Mouse (Mus musculus) cerebellum, adult 8-10 months (tissue): ENCODE data around the gene Igf2.
A peak's percentile ranks its signal among the peaks of the same experiment; 100 is the strongest.

Experiments
- DNase-seq: peaks from one replicate; pipeline ENCODE4 v3.0.0; 2022

Gene Igf2

GRCm38 (mm10) chr7:142666659-142667058 lies at the start of gene Igf2:
Igf2 (minus strand) TSS chr7:142666816.
- DNase-seq, result no peak

- peak; percentile 19 for DNase-seq
Measured at GRCm38 (mm10) chr7:142714783-142715498, 48.3 kb upstream of the Igf2 start.

GRCm38 (mm10) chr7:142706873-142707272 lies 40.3 kb upstream of the Igf2 start:
- DNase-seq, result no peak

- DNase-seq, result no peak
Measured at GRCm38 (mm10) chr7:142699334-142699860, 32.8 kb upstream of the Igf2 start.

GRCm38 (mm10) chr7:142678611-142679010 lies 12.0 kb upstream of the Igf2 start:
- DNase-seq, result no peak

GRCm38 (mm10) chr7:142675644-142676043 lies 9.0 kb upstream of the Igf2 start:
- peak; percentile 52 for DNase-seq

GRCm38 (mm10) chr7:142675141-142675540 lies 8.5 kb upstream of the Igf2 start:
- no peak for DNase-seq

- peak; percentile 65 for DNase-seq
Measured at GRCm38 (mm10) chr7:142672120-142672519, 5.5 kb upstream of the Igf2 start.

- DNase-seq, result no peak
Measured at GRCm38 (mm10) chr7:142671067-142671466, 4.5 kb upstream of the Igf2 start.

- DNase-seq, result no peak
Measured at GRCm38 (mm10) chr7:142669751-142670625, 3.4 kb upstream of the Igf2 start, which contains the start of gene Gm49394. Gm49394 (minus strand) TSS chr7:142669942.

- no peak for DNase-seq
Measured at GRCm38 (mm10) chr7:142668328-142668727, 1.7 kb upstream of the Igf2 start.

GRCm38 (mm10) chr7:142667521-142667920 lies 905 bp upstream of the Igf2 start:
- DNase-seq, result no peak

GRCm38 (mm10) chr7:142666109-142666508 lies 507 bp downstream of the Igf2 start:
- DNase-seq, result no peak

- DNase-seq, result no peak
Measured at GRCm38 (mm10) chr7:142665364-142665763, 1.3 kb downstream of the Igf2 start.

GRCm38 (mm10) chr7:142664465-142665029 lies 2.1 kb downstream of the Igf2 start:
- DNase-seq, result no peak

- DNase-seq, result no peak
Measured at GRCm38 (mm10) chr7:142663931-142664421, 2.6 kb downstream of the Igf2 start.

- DNase-seq, result no peak
Measured at GRCm38 (mm10) chr7:142663151-142663550, 3.5 kb downstream of the Igf2 start.

- DNase-seq, result no peak
Measured at GRCm38 (mm10) chr7:142661811-142662210, 4.8 kb downstream of the Igf2 start.

GRCm38 (mm10) chr7:142661046-142661445 lies 5.6 kb downstream of the Igf2 start:
- DNase-seq, result no peak

- no peak for DNase-seq
Measured at GRCm38 (mm10) chr7:142660651-142660945, 6.0 kb downstream of the Igf2 start.

- no peak for DNase-seq
Measured at GRCm38 (mm10) chr7:142659767-142660650, 6.6 kb downstream of the Igf2 start.

- no peak for DNase-seq
Measured at GRCm38 (mm10) chr7:142659181-142659681, 7.4 kb downstream of the Igf2 start.
